Mouse (Mus musculus) gastrocnemius, postnatal 4 days (tissue): ENCODE results near the gene Alg14. TPM values are rescaled to one million over a fixed set of nuclear protein-coding genes. Genes with fewer than 3 reads are reported as not detected.

ENCODE experiments used
- DNase-seq, 2 experiments: peaks; one replicate each; pipeline ENCODE4 v3.0.0; 2021 to 2022; ENCODE audit warnings: low spot score in 2 of 2, mixed read lengths in 2 of 2
- total RNA-seq, 2 experiments: library from RNA; stranded (reverse); gene quantifications; 2 replicates each; pipeline ENCODE4 v1.2.3; 2021

The Alg14 gene
- total RNA-seq, 2 experiments from 2014 or later = 10.7 to 14.0 TPM

GRCm38 (mm10) chr3:121402096-121402495 is 110.5 kb downstream of the Alg14 start:
- no peak for DNase-seq

GRCm38 (mm10) chr3:121403449-121403848 is 111.9 kb downstream of the Alg14 start:
- no peak for DNase-seq

GRCm38 (mm10) chr3:121405101-121405500 is 113.5 kb downstream of the Alg14 start:
- no peak for DNase-seq

- no peak for DNase-seq
Measured at GRCm38 (mm10) chr3:121407417-121407816, 115.8 kb downstream of the Alg14 start.

- DNase-seq = no peak
Measured at GRCm38 (mm10) chr3:121408386-121408785, 116.8 kb downstream of the Alg14 start.

- DNase-seq = no peak
Measured at GRCm38 (mm10) chr3:121411450-121411849, 119.9 kb downstream of the Alg14 start.

Other genes with a start within 250 kb of the Alg14 start
- 1 to 10 TPM; 4.5 to 5.5 TPM for gene Rwdd3, start 120.1 kb upstream of the Alg14 start, total RNA-seq
- gene Tmem56, start 8.7 kb upstream of the Alg14 start, total RNA-seq = 1 to 10 TPM; 3.0 to 5.4 TPM
- gene Cnn3, start 134.7 kb downstream of the Alg14 start, total RNA-seq = 100 to 1,000 TPM; 194 to 214 TPM
- gene Slc44a3, start 240.6 kb downstream of the Alg14 start, total RNA-seq = under 1 TPM; 0.76 to 0.88 TPM